Mouse (Mus musculus): Measurements from ENCODE around the gene Fhl4. TPM values are rescaled to one million over a fixed set of nuclear protein-coding genes. Genes with fewer than 3 reads are reported as not detected.

Gene Fhl4
- polyA plus RNA-seq, 1 experiment, result not detected

GRCm38 (mm10) chr10:85050668-85051208 lies 51.6 kb downstream of the Fhl4 start:
- Histone ChIP-seq H3K4me3 (ENCODE audit: insufficient read depth, low read depth, low read length) (no peak overlapping the region), H3K27ac (replicated peaks; ENCODE audit: low read depth, low read length) (no peak overlapping the region), H3K4me1 (ENCODE audit: control insufficient read depth, insufficient read depth, insufficient read length, low read length) (no peaks in the 10 kb centered on the region)

- H3K4me1 ChIP-seq (ENCODE audit: control insufficient read depth, insufficient read depth, insufficient read length, low read length), result peaks cover 3% of the 10 kb centered on the region
- no peak overlapping the region for H3K27ac ChIP-seq (replicated peaks; ENCODE audit: low read depth, low read length)
- no peak overlapping the region for H3K4me3 ChIP-seq (ENCODE audit: insufficient read depth, low read depth, low read length)
Observed at GRCm38 (mm10) chr10:85048008-85048407, 54.3 kb downstream of the Fhl4 start.

- H3K4me3 ChIP-seq (ENCODE audit: insufficient read depth, low read depth, low read length), result no peak overlapping the region
Observed at GRCm38 (mm10) chr10:85046585-85046984, 55.7 kb downstream of the Fhl4 start.

More at GRCm38 (mm10) chr10:85046585-85046984, 55.7 kb downstream of the Fhl4 start:
- Histone ChIP-seq H3K27ac (replicated peaks; ENCODE audit: low read depth, low read length) (no peak overlapping the region), H3K4me1 (ENCODE audit: control insufficient read depth, insufficient read depth, insufficient read length, low read length) (peaks cover 3% of the 10 kb centered on the region)

Other genes starting within 250 kb of the Fhl4 start
- 24.3 and 26.9 TPM in 2 replicates for gene Ric8b, start 184.9 kb downstream of the Fhl4 start, polyA plus RNA-seq (2012; ENCODE audit: insufficient read depth, insufficient read length, missing spikeins)
- gene Tmem263, start 132 bp upstream of the Fhl4 start, polyA plus RNA-seq (2012; ENCODE audit: insufficient read depth, insufficient read length, missing spikeins), result 6.3 and 8.6 TPM in 2 replicates
- 22.4 and 29.5 TPM in 2 replicates for gene Mterf2, start 25.5 kb upstream of the Fhl4 start, polyA plus RNA-seq (2012; ENCODE audit: insufficient read depth, insufficient read length, missing spikeins)
- gene Cry1, start 82.6 kb upstream of the Fhl4 start, polyA plus RNA-seq (2012; ENCODE audit: insufficient read depth, insufficient read length, missing spikeins), result 5.5 and 11.8 TPM in 2 replicates

All from brown adipose tissue, adult 24 weeks (tissue).